Mouse (Mus musculus): ENCODE data around the gene Gm28372. TPM values are rescaled to one million over a fixed set of nuclear protein-coding genes. Genes with fewer than 3 reads are reported as not detected.
"Not testable (repeated sequence)": the region's sequence is repeated elsewhere in the genome, so short reads cannot be mapped to it uniquely, and the experiment has no call there.

The Gm28372 gene
- polyA plus RNA-seq (2014; fragmentation: Nextera tagmentation; extraction: Ambion mirVana), result 0.23 and 0.28 TPM in 2 replicates

DNA sequence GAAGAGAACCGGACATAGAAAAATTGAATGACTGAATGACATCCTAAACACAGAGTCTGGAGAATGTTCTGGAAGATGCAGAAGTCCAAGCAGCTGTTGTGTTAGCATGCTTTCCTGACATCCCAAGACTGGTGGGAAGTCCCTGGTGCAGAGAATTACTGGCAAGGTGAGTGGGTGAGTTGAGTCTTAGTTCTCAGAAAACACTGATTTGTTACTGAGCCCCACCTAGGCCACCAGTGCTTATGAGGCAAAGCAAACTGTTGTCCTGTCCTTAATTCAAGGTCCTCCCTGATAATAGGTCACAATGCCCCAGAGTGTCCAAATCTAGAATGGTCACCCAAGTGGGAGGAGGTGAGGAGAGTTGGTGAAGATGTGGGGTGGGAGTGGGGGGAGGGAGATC lies at the start of gene Gm28372, which contains the start of gene 1700020A23Rik:
TSS of gene Gm28372 (plus strand) at position 301 of the 400 bp plus-strand sequence.
TSS of gene 1700020A23Rik (plus strand) at position 321 of the 400 bp plus-strand sequence.
- Histone ChIP-seq H3K4me3 (ENCODE audit: low read depth, low read length) (no peak within 1 kb of the TSS), H3K9me3 (ENCODE audit: control insufficient read depth, low read length) (no peaks in the 10 kb centered on the region), H3K27ac (ENCODE audit: low read depth, low read length) (no peak within 1 kb of the TSS), H3K27me3 (ENCODE audit: control insufficient read depth, insufficient read depth, low read length) (no peaks in the 10 kb centered on the region), H3K4me2 (ENCODE audit: low read depth, low read length) (no peak within 1 kb of the TSS), H3K9ac (replicated peaks; ENCODE audit: low read depth, low read length) (no peak within 1 kb of the TSS), H3K36me3 (ENCODE audit: control insufficient read depth, insufficient read depth, low read length) (no peaks in the 10 kb centered on the region), H3K4me1 (ENCODE audit: control insufficient read depth, insufficient read depth, low read length) (no peaks in the 10 kb centered on the region)
- WGBS, result 81% methylated on average over 1 of the region's 1 CpGs
- no peak for ATAC-seq (ENCODE audit: low read depth)

DNA sequence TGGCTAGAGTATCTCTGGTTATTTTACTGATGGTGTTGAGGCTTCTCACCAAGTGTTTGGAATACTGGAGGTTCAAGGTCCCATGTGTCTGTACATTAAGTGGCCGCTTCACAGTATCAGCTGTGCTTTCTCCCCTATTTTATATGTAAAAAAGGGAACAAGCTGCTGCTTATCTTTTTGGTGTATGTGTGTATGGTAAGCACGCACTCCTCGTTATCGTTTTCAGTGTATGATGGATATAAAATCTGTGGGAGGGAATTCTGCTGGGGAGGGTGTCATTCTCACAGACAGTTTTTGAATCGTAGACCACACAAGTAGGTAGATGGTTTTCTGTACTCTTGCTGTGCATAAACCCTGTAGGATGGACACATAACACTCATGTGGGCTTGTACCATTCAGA lies 47.5 kb upstream of the Gm28372 start:
- peaks cover 25% of the 10 kb centered on the region for H3K27me3 ChIP-seq (ENCODE audit: control insufficient read depth, insufficient read depth, low read length)
- no peaks in the 10 kb centered on the region for H3K9me3 ChIP-seq (ENCODE audit: control insufficient read depth, low read length)
- H3K4me2 ChIP-seq (ENCODE audit: low read depth, low read length), result no peak overlapping the region
- no peak overlapping the region for H3K4me3 ChIP-seq (ENCODE audit: low read depth, low read length)
- no peaks in the 10 kb centered on the region for H3K36me3 ChIP-seq (ENCODE audit: control insufficient read depth, insufficient read depth, low read length)
- 90% methylated on average over 5 of the region's 5 CpGs for WGBS
- no peak overlapping the region for H3K9ac ChIP-seq (replicated peaks; ENCODE audit: low read depth, low read length)
- H3K27ac ChIP-seq (ENCODE audit: low read depth, low read length), result no peak overlapping the region
- no peaks in the 10 kb centered on the region for H3K4me1 ChIP-seq (ENCODE audit: control insufficient read depth, insufficient read depth, low read length)
- no peak for ATAC-seq (ENCODE audit: low read depth)

DNA sequence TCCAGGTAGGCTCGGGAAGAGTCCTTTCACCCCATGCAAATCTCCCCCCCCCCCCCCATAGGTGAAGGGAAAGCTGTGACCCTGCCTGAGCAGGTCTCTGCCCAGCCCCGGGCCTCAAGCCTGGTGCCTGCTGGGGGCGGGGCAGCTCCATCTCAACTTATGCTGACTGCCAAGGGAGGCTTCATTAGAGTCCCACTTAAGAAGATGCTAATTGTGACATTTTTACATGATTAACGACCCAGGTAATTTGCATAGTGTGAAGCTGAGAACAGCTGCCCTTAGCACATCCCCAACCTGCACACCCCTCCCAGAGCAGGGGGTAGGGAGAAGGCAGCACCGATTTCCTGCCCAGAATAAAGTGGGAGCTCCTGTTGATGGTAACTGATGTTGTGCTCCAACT lies 46.2 kb upstream of the Gm28372 start:
- 21% methylated on average over 5 of the region's 5 CpGs for WGBS
- Histone ChIP-seq H3K4me1 (ENCODE audit: control insufficient read depth, insufficient read depth, low read length) (no peaks in the 10 kb centered on the region), H3K9me3 (ENCODE audit: control insufficient read depth, low read length) (no peaks in the 10 kb centered on the region), H3K27me3 (ENCODE audit: control insufficient read depth, insufficient read depth, low read length) (peaks cover 33% of the 10 kb centered on the region), H3K27ac (ENCODE audit: low read depth, low read length) (no peak overlapping the region), H3K4me2 (ENCODE audit: low read depth, low read length) (no peak overlapping the region), H3K4me3 (ENCODE audit: low read depth, low read length) (no peak overlapping the region), H3K9ac (replicated peaks; ENCODE audit: low read depth, low read length) (no peak overlapping the region), H3K36me3 (ENCODE audit: control insufficient read depth, insufficient read depth, low read length) (no peaks in the 10 kb centered on the region)
- no peak for ATAC-seq (ENCODE audit: low read depth)

DNA sequence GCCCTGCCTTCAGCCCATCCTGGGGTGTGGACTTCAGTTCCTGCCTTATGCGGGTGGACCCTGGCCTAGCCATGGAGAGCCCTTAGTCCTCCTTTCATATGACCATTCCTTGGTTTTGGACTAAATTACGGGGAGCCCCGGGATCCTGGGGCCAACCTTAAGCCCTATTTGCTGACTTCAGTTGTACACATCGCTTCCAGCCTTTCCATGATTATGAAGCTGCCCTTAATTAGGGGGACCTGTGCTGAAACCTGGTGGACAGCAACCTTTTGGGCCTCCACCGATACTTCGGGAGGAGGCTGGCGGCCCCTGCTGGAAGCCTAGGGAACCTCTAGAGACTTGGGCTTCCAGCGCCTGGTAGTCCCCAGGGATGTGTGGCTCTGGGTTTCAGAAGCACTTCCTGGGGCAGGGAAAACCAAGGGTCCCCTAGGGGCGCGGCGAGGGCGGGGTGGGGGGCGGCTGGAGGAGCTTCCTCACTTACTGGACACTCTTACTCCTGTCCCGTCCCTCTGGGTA lies 42.5 kb upstream of the Gm28372 start:
- 3% methylated on average over 14 of the region's 14 CpGs for WGBS
- no peak overlapping the region for H3K27ac ChIP-seq (ENCODE audit: low read depth, low read length)
- no peaks in the 10 kb centered on the region for H3K4me1 ChIP-seq (ENCODE audit: control insufficient read depth, insufficient read depth, low read length)
- peaks cover 33% of the 10 kb centered on the region for H3K27me3 ChIP-seq (ENCODE audit: control insufficient read depth, insufficient read depth, low read length)
- H3K36me3 ChIP-seq (ENCODE audit: control insufficient read depth, insufficient read depth, low read length), result no peaks in the 10 kb centered on the region
- H3K9me3 ChIP-seq (ENCODE audit: control insufficient read depth, low read length), result no peaks in the 10 kb centered on the region
- H3K4me2 ChIP-seq (ENCODE audit: low read depth, low read length), result no peak overlapping the region
- no peak for ATAC-seq (ENCODE audit: low read depth)
- H3K4me3 ChIP-seq (ENCODE audit: low read depth, low read length), result no peak overlapping the region
- H3K9ac ChIP-seq (replicated peaks; ENCODE audit: low read depth, low read length), result no peak overlapping the region

DNA sequence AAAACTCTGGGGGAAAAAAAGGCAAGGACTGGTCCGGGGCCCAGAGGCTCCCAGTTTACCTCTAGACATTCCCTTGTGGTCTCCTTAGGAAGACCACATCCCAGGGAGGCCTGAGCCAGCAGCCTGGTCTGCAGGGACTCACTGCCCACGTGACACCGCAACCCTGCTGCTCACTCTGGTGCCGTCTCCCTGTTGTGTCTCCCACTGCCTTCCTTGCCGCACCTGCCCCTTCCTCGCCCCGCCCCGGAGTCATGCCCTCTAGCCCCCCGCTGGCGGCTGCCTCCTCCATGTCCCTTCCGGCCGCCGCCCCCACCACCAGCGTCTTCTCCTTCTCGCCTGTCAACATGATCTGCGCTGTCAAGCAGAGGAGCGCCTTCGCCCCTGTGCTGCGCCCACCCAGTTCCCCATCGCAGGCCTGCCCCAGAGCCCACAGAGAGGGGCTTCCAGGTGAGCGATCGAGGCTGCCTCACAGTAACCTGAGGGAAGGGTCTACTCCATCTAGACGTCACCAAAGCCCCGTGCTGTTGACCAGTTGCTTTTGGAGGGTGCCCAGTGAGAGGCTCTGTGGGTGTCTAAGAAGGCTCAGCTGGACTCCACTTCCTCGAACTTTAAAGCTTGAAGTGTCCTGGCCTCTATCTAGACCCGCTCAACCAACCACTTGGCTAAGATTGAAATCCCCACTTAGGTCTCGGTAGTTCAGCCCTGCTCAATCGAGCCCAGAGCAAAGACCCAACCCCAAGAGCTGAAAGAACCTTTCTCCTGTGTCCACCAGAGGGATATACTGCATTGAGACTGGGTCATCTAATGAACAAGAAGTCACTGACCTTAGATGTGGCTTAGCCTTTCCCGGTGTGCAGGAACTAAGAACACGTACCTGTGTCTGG lies 39.6 kb upstream of the Gm28372 start:
- Histone ChIP-seq H3K4me1 (ENCODE audit: control insufficient read depth, insufficient read depth, low read length) (no peaks in the 10 kb centered on the region), H3K9ac (replicated peaks; ENCODE audit: low read depth, low read length) (no peak overlapping the region), H3K27ac (ENCODE audit: low read depth, low read length) (no peak overlapping the region), H3K9me3 (ENCODE audit: control insufficient read depth, low read length) (no peaks in the 10 kb centered on the region), H3K4me3 (ENCODE audit: low read depth, low read length) (peak overlapping the region; percentile 2; the same call in 1 of the 2 replicates), H3K36me3 (ENCODE audit: control insufficient read depth, insufficient read depth, low read length) (no peaks in the 10 kb centered on the region), H3K4me2 (ENCODE audit: low read depth, low read length) (peak overlapping the region; percentile 40), H3K27me3 (ENCODE audit: control insufficient read depth, insufficient read depth, low read length) (peaks cover 28% of the 10 kb centered on the region)
- 8% methylated on average over 29 of the region's 30 CpGs for WGBS
- ATAC-seq (ENCODE audit: low read depth), result no peak

DNA sequence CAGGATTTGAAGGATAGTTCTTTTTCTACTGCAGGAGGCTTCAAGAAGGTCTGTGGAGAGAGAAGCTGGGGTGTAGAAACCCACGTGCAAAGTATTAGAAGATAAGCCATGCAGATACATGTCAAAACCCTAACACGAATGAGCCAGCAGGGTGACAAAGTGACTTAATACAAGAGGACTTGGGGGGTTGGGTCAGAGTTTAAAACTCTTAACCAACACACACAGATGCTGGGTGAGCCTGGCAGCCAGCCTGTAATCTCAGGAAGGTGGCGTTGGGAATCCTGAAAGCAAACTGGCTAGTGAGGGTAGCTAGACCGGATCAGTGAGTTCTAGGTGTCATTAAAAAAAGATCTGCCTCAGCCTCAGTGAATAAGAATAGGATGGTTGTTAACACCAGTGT lies 37.7 kb upstream of the Gm28372 start:
- Histone ChIP-seq H3K4me3 (ENCODE audit: low read depth, low read length) (no peak overlapping the region), H3K9me3 (ENCODE audit: control insufficient read depth, low read length) (no peaks in the 10 kb centered on the region), H3K27ac (ENCODE audit: low read depth, low read length) (no peak overlapping the region), H3K4me2 (ENCODE audit: low read depth, low read length) (no peak overlapping the region), H3K27me3 (ENCODE audit: control insufficient read depth, insufficient read depth, low read length) (peaks cover 9% of the 10 kb centered on the region), H3K4me1 (ENCODE audit: control insufficient read depth, insufficient read depth, low read length) (no peaks in the 10 kb centered on the region), H3K36me3 (ENCODE audit: control insufficient read depth, insufficient read depth, low read length) (no peaks in the 10 kb centered on the region), H3K9ac (replicated peaks; ENCODE audit: low read depth, low read length) (no peak overlapping the region)
- WGBS, result 73% methylated on average over 4 of the region's 4 CpGs
- ATAC-seq (ENCODE audit: low read depth), result no peak

DNA sequence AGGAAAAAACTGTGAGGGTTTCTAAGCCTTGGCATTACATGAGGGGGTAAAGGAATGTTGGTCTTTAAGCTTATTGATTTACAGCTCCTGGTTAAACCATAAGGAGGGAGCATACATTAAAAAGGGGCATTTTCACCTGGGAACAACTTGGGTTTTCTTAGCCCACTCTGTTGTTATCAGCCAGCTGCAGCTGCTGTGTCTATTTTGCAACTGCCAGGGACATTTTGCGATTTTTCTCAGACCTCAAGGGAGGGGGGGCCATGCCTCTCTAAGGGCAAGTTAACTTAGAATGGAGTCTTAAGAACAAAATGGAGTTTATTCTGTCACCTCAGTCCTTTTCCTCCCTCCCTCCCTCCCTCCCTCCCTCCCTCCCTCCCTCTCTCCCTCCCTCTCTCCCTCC lies 32.0 kb upstream of the Gm28372 start:
- WGBS, result 63% methylated on average over 1 of the region's 1 CpGs
- not testable (repeated sequence) for H3K4me3 ChIP-seq (ENCODE audit: low read depth, low read length); H3K4me1 ChIP-seq (ENCODE audit: control insufficient read depth, insufficient read depth, low read length); H3K27me3 ChIP-seq (ENCODE audit: control insufficient read depth, insufficient read depth, low read length); H3K9me3 ChIP-seq (ENCODE audit: control insufficient read depth, low read length); H3K9ac ChIP-seq (replicated peaks; ENCODE audit: low read depth, low read length); H3K27ac ChIP-seq (ENCODE audit: low read depth, low read length); H3K4me2 ChIP-seq (ENCODE audit: low read depth, low read length); ATAC-seq (ENCODE audit: low read depth); H3K36me3 ChIP-seq (ENCODE audit: control insufficient read depth, insufficient read depth, low read length)

DNA sequence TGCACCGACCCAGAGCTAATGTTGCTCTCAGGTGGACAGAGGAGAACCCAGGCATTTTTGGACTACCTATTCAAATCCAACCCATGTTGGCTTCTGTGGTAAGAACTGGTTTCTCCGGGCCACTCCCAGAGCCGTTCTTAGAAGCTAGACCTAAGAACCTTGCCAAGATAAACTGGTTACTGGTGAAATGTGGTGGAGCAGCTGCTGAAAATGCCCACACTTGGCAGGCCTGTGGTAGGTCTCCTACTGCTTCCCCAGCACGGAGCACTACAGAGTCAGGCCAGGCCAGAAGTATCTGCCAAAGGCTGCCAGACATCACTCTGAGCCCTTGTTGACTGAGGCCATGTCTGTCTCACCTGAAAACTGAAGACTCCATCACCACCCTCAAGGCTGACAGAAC lies 30.1 kb upstream of the Gm28372 start:
- 90% methylated on average over 4 of the region's 4 CpGs for WGBS
- Histone ChIP-seq H3K27ac (ENCODE audit: low read depth, low read length) (no peak overlapping the region), H3K36me3 (ENCODE audit: control insufficient read depth, insufficient read depth, low read length) (no peaks in the 10 kb centered on the region), H3K9ac (replicated peaks; ENCODE audit: low read depth, low read length) (no peak overlapping the region), H3K4me2 (ENCODE audit: low read depth, low read length) (no peak overlapping the region), H3K4me3 (ENCODE audit: low read depth, low read length) (no peak overlapping the region), H3K4me1 (ENCODE audit: control insufficient read depth, insufficient read depth, low read length) (no peaks in the 10 kb centered on the region), H3K9me3 (ENCODE audit: control insufficient read depth, low read length) (no peaks in the 10 kb centered on the region), H3K27me3 (ENCODE audit: control insufficient read depth, insufficient read depth, low read length) (no peaks in the 10 kb centered on the region)
- ATAC-seq (ENCODE audit: low read depth), result no peak

DNA sequence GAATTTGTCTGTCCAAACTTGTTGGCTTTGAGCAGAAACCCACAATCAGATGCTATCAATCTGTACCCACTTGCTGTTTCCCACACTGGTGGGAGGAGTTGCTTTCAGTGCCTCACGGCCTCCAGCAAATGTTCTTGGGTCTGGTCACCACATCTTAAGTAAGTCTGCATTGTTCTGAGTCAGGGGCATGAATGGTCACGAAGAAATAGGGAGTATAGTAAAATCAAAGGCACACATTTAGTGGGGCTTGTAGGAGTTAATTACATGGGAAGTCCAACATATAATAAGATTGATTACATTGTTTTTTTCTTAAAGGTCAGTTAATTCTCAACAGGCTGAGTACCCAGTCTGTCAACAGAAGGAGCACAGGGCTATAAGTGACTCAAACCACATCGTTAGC lies 21.8 kb upstream of the Gm28372 start:
- H3K4me2 ChIP-seq (ENCODE audit: low read depth, low read length), result no peak overlapping the region
- no peak for ATAC-seq (ENCODE audit: low read depth)
- no peak overlapping the region for H3K27ac ChIP-seq (ENCODE audit: low read depth, low read length)
- 35% methylated on average over 3 of the region's 3 CpGs for whole genome bisulfite sequencing
- H3K4me3 ChIP-seq (ENCODE audit: low read depth, low read length), result no peak overlapping the region
- H3K36me3 ChIP-seq (ENCODE audit: control insufficient read depth, insufficient read depth, low read length), result no peaks in the 10 kb centered on the region
- no peak overlapping the region for H3K9ac ChIP-seq (replicated peaks; ENCODE audit: low read depth, low read length)
- H3K9me3 ChIP-seq (ENCODE audit: control insufficient read depth, low read length), result no peaks in the 10 kb centered on the region
- H3K27me3 ChIP-seq (ENCODE audit: control insufficient read depth, insufficient read depth, low read length), result no peaks in the 10 kb centered on the region
- no peaks in the 10 kb centered on the region for H3K4me1 ChIP-seq (ENCODE audit: control insufficient read depth, insufficient read depth, low read length)
